Mouse (Mus musculus): ENCODE measurements around the gene Cep104. TPM values are rescaled to one million over a fixed set of nuclear protein-coding genes. Genes with fewer than 3 reads are reported as not detected.

Cep104 gene
- polyA plus RNA-seq, 1 experiment from 2014 or later, result 3.8 TPM

GRCm38 (mm10) chr4:154045837-154046236, 70.8 kb downstream of the Cep104 start:
- no peak for ATAC-seq
- H3K4me1 ChIP-seq (replicated peaks; ENCODE audit: control insufficient read depth, insufficient read depth, low read length), result no peaks in the 10 kb centered on the region
- no peak overlapping the region for H3K4me3 ChIP-seq (ENCODE audit: low read depth, low read length)
- no peaks in the 10 kb centered on the region for H3K9me3 ChIP-seq (ENCODE audit: control insufficient read depth)
- H3K27ac ChIP-seq (ENCODE audit: low read depth, low read length), result no peak overlapping the region
- no peaks in the 10 kb centered on the region for H3K27me3 ChIP-seq (replicated peaks; ENCODE audit: control insufficient read depth, insufficient read depth, low read length)
- no peak overlapping the region for H3K9ac ChIP-seq (ENCODE audit: low read depth, low read length)
- 69% methylated on average over 5 of the region's 5 CpGs for WGBS
- no peaks in the 10 kb centered on the region for H3K36me3 ChIP-seq (ENCODE audit: control insufficient read depth, insufficient read depth)
- no peak overlapping the region for H3K4me2 ChIP-seq (replicated peaks; ENCODE audit: low read depth)
- TF ChIP-seq CTCF (IDR thresholded peaks at IDR 0.05; ENCODE audit: low read depth), result peak; percentile 43

- no peak overlapping the region for H3K27ac ChIP-seq (ENCODE audit: low read depth, low read length)
- H3K4me3 ChIP-seq (ENCODE audit: low read depth, low read length), result no peak overlapping the region
- no peaks in the 10 kb centered on the region for H3K9me3 ChIP-seq (ENCODE audit: control insufficient read depth)
- H3K4me2 ChIP-seq (replicated peaks; ENCODE audit: low read depth), result no peak overlapping the region
- H3K27me3 ChIP-seq (replicated peaks; ENCODE audit: control insufficient read depth, insufficient read depth, low read length), result no peaks in the 10 kb centered on the region
- TF ChIP-seq CTCF (IDR thresholded peaks at IDR 0.05; ENCODE audit: low read depth), result no peak
- H3K36me3 ChIP-seq (ENCODE audit: control insufficient read depth, insufficient read depth), result no peaks in the 10 kb centered on the region
- H3K4me1 ChIP-seq (replicated peaks; ENCODE audit: control insufficient read depth, insufficient read depth, low read length), result no peaks in the 10 kb centered on the region
- H3K9ac ChIP-seq (ENCODE audit: low read depth, low read length), result no peak overlapping the region
- no peak for ATAC-seq
- WGBS, result 90% methylated on average over 3 of the region's 3 CpGs
Measured at GRCm38 (mm10) chr4:154051401-154051800, 76.4 kb downstream of the Cep104 start.

- Histone ChIP-seq H3K4me3 (ENCODE audit: low read depth, low read length) (no peak overlapping the region), H3K27ac (ENCODE audit: low read depth, low read length) (no peak overlapping the region), H3K27me3 (replicated peaks; ENCODE audit: control insufficient read depth, insufficient read depth, low read length) (no peaks in the 10 kb centered on the region), H3K4me1 (replicated peaks; ENCODE audit: control insufficient read depth, insufficient read depth, low read length) (no peaks in the 10 kb centered on the region), H3K4me2 (replicated peaks; ENCODE audit: low read depth) (no peak overlapping the region), H3K36me3 (ENCODE audit: control insufficient read depth, insufficient read depth) (no peaks in the 10 kb centered on the region), H3K9ac (ENCODE audit: low read depth, low read length) (no peak overlapping the region), H3K9me3 (ENCODE audit: control insufficient read depth) (no peaks in the 10 kb centered on the region)
- ATAC-seq, result no peak
- TF ChIP-seq CTCF (IDR thresholded peaks at IDR 0.05; ENCODE audit: low read depth), result peak; percentile 49
- WGBS, result 56% methylated on average over 4 of the region's 4 CpGs
Measured at GRCm38 (mm10) chr4:154053065-154053464, 78.1 kb downstream of the Cep104 start.

- H3K4me2 ChIP-seq (replicated peaks; ENCODE audit: low read depth), result no peak overlapping the region
- no peak overlapping the region for H3K27ac ChIP-seq (ENCODE audit: low read depth, low read length)
- WGBS, result 85% methylated on average over 7 of the region's 7 CpGs
- TF ChIP-seq CTCF (IDR thresholded peaks at IDR 0.05; ENCODE audit: low read depth), result no peak
- 0 out of 2 replicates have a peak, but pooled peaks have one; percentile 28 for ATAC-seq
- no peak overlapping the region for H3K4me3 ChIP-seq (ENCODE audit: low read depth, low read length)
- H3K36me3 ChIP-seq (ENCODE audit: control insufficient read depth, insufficient read depth), result no peaks in the 10 kb centered on the region
- H3K27me3 ChIP-seq (replicated peaks; ENCODE audit: control insufficient read depth, insufficient read depth, low read length), result no peaks in the 10 kb centered on the region
- no peaks in the 10 kb centered on the region for H3K4me1 ChIP-seq (replicated peaks; ENCODE audit: control insufficient read depth, insufficient read depth, low read length)
- no peaks in the 10 kb centered on the region for H3K9me3 ChIP-seq (ENCODE audit: control insufficient read depth)
- no peak overlapping the region for H3K9ac ChIP-seq (ENCODE audit: low read depth, low read length)
Measured at GRCm38 (mm10) chr4:154055482-154055881, 80.5 kb downstream of the Cep104 start.

- H3K4me1 ChIP-seq (replicated peaks; ENCODE audit: control insufficient read depth, insufficient read depth, low read length), result no peaks in the 10 kb centered on the region
- WGBS, result 71% methylated on average over 2 of the region's 2 CpGs
- H3K27me3 ChIP-seq (replicated peaks; ENCODE audit: control insufficient read depth, insufficient read depth, low read length), result no peaks in the 10 kb centered on the region
- no peaks in the 10 kb centered on the region for H3K36me3 ChIP-seq (ENCODE audit: control insufficient read depth, insufficient read depth)
- H3K4me3 ChIP-seq (ENCODE audit: low read depth, low read length), result no peak overlapping the region
- ATAC-seq, result no peak
- H3K9me3 ChIP-seq (ENCODE audit: control insufficient read depth), result no peaks in the 10 kb centered on the region
- no peak for TF ChIP-seq CTCF (IDR thresholded peaks at IDR 0.05; ENCODE audit: low read depth)
- no peak overlapping the region for H3K27ac ChIP-seq (ENCODE audit: low read depth, low read length)
- no peak overlapping the region for H3K9ac ChIP-seq (ENCODE audit: low read depth, low read length)
- H3K4me2 ChIP-seq (replicated peaks; ENCODE audit: low read depth), result no peak overlapping the region
Measured at GRCm38 (mm10) chr4:154056046-154056445, 81.1 kb downstream of the Cep104 start.

- no peak overlapping the region for H3K9ac ChIP-seq (ENCODE audit: low read depth, low read length)
- H3K36me3 ChIP-seq (ENCODE audit: control insufficient read depth, insufficient read depth), result no peaks in the 10 kb centered on the region
- no peaks in the 10 kb centered on the region for H3K27me3 ChIP-seq (replicated peaks; ENCODE audit: control insufficient read depth, insufficient read depth, low read length)
- 21% methylated on average over 2 of the region's 2 CpGs for WGBS
- no peak for TF ChIP-seq CTCF (IDR thresholded peaks at IDR 0.05; ENCODE audit: low read depth)
- no peaks in the 10 kb centered on the region for H3K9me3 ChIP-seq (ENCODE audit: control insufficient read depth)
- no peak overlapping the region for H3K4me3 ChIP-seq (ENCODE audit: low read depth, low read length)
- no peak overlapping the region for H3K27ac ChIP-seq (ENCODE audit: low read depth, low read length)
- no peak overlapping the region for H3K4me2 ChIP-seq (replicated peaks; ENCODE audit: low read depth)
- no peak for ATAC-seq
- H3K4me1 ChIP-seq (replicated peaks; ENCODE audit: control insufficient read depth, insufficient read depth, low read length), result no peaks in the 10 kb centered on the region
Measured at GRCm38 (mm10) chr4:154056661-154057060, 81.7 kb downstream of the Cep104 start.

- H3K4me3 ChIP-seq (ENCODE audit: low read depth, low read length), result no peak overlapping the region
- no peak overlapping the region for H3K27ac ChIP-seq (ENCODE audit: low read depth, low read length)
- TF ChIP-seq CTCF (IDR thresholded peaks at IDR 0.05; ENCODE audit: low read depth), result no peak
- no peaks in the 10 kb centered on the region for H3K36me3 ChIP-seq (ENCODE audit: control insufficient read depth, insufficient read depth)
- 65% methylated on average over 4 of the region's 4 CpGs for WGBS
- no peaks in the 10 kb centered on the region for H3K27me3 ChIP-seq (replicated peaks; ENCODE audit: control insufficient read depth, insufficient read depth, low read length)
- H3K9me3 ChIP-seq (ENCODE audit: control insufficient read depth), result no peaks in the 10 kb centered on the region
- no peak overlapping the region for H3K9ac ChIP-seq (ENCODE audit: low read depth, low read length)
- no peaks in the 10 kb centered on the region for H3K4me1 ChIP-seq (replicated peaks; ENCODE audit: control insufficient read depth, insufficient read depth, low read length)
- no peak for ATAC-seq
- no peak overlapping the region for H3K4me2 ChIP-seq (replicated peaks; ENCODE audit: low read depth)
Measured at GRCm38 (mm10) chr4:154057696-154058095, 82.7 kb downstream of the Cep104 start.

Other genes with a start within 250 kb of the Cep104 start
- 60.8 and 62.6 TPM in 2 replicates for gene A430005L14Rik, start 18.0 kb upstream of the Cep104 start, polyA plus RNA-seq (2015; fragmentation: Nextera tagmentation; extraction: Ambion mirVana)
- gene Dffb, start 68 bp upstream of the Cep104 start, polyA plus RNA-seq (2015; fragmentation: Nextera tagmentation; extraction: Ambion mirVana), result 6.5 and 6.7 TPM in 2 replicates
- gene Lrrc47, start 36.5 kb downstream of the Cep104 start, polyA plus RNA-seq (2015; fragmentation: Nextera tagmentation; extraction: Ambion mirVana), result 13.1 and 15.8 TPM in 2 replicates
- 160 and 174 TPM in 2 replicates for gene Smim1, start 51.0 kb downstream of the Cep104 start, polyA plus RNA-seq (2015; fragmentation: Nextera tagmentation; extraction: Ambion mirVana)
- gene Ccdc27, start 67.5 kb downstream of the Cep104 start, polyA plus RNA-seq (2015; fragmentation: Nextera tagmentation; extraction: Ambion mirVana), result 0.05 TPM in 1 of 2 replicates, not detected in the other
- gene Trp73, start 165.0 kb downstream of the Cep104 start, polyA plus RNA-seq (2015; fragmentation: Nextera tagmentation; extraction: Ambion mirVana), result 0.03 TPM in 1 of 2 replicates, not detected in the other
- gene Wrap73, start 167.2 kb downstream of the Cep104 start, polyA plus RNA-seq (2015; fragmentation: Nextera tagmentation; extraction: Ambion mirVana), result 13.2 and 15.0 TPM in 2 replicates
- 90.3 and 95.4 TPM in 2 replicates for gene Tprgl, start 185.5 kb downstream of the Cep104 start, polyA plus RNA-seq (2015; fragmentation: Nextera tagmentation; extraction: Ambion mirVana)
- gene Megf6, start 195.5 kb downstream of the Cep104 start, polyA plus RNA-seq (2015; fragmentation: Nextera tagmentation; extraction: Ambion mirVana), result 4.4 and 4.5 TPM in 2 replicates